Mouse (Mus musculus) fat pad, adult 2 months (tissue): ENCODE measurements around the gene Crip2.

Source experiments
- DNase-seq: peaks from one replicate; pipeline ENCODE4 v3.0.0-alpha.2; 2011; ENCODE audit warnings: low read depth, low spot score; ENCODE audit errors: extremely low read depth

Crip2 gene

GRCm38 (mm10) chr12:113139908-113140615, at the start of gene Crip2:
Gene Crip2, plus strand, starts transcription at chr12:113140236.
- no peak for DNase-seq

GRCm38 (mm10) chr12:113097040-113097439, 43.0 kb upstream of the Crip2 start:
- no peak for DNase-seq

- no peak for DNase-seq
Observed at GRCm38 (mm10) chr12:113097749-113098281, 42.2 kb upstream of the Crip2 start, which contains the start of gene Mta1. Gene Mta1, plus strand, starts transcription at chr12:113098278.

GRCm38 (mm10) chr12:113098530-113099151, 41.4 kb upstream of the Crip2 start:
- DNase-seq = no peak

- no peak for DNase-seq
Observed at GRCm38 (mm10) chr12:113099470-113100237, 40.4 kb upstream of the Crip2 start.

- DNase-seq = no peak
Observed at GRCm38 (mm10) chr12:113100448-113101076, 39.5 kb upstream of the Crip2 start.

GRCm38 (mm10) chr12:113101251-113101960, 38.6 kb upstream of the Crip2 start:
- no peak for DNase-seq

GRCm38 (mm10) chr12:113102461-113102860, 37.6 kb upstream of the Crip2 start:
- no peak for DNase-seq

GRCm38 (mm10) chr12:113103846-113104451, 36.1 kb upstream of the Crip2 start:
- no peak for DNase-seq

- no peak for DNase-seq
Observed at GRCm38 (mm10) chr12:113106386-113106785, 33.6 kb upstream of the Crip2 start.

- DNase-seq = no peak
Observed at GRCm38 (mm10) chr12:113107431-113108124, 32.5 kb upstream of the Crip2 start.

GRCm38 (mm10) chr12:113108528-113109283, 31.3 kb upstream of the Crip2 start:
- peak; percentile 34 for DNase-seq

GRCm38 (mm10) chr12:113109801-113110200, 30.2 kb upstream of the Crip2 start:
- no peak for DNase-seq

GRCm38 (mm10) chr12:113114141-113114540, 25.9 kb upstream of the Crip2 start:
- DNase-seq = no peak

- no peak for DNase-seq
Observed at GRCm38 (mm10) chr12:113114856-113115538, 25.0 kb upstream of the Crip2 start.

GRCm38 (mm10) chr12:113119516-113120410, 20.3 kb upstream of the Crip2 start:
- DNase-seq = no peak

GRCm38 (mm10) chr12:113124726-113125125, 15.3 kb upstream of the Crip2 start:
- no peak for DNase-seq
